Mouse (Mus musculus) bone marrow macrophage, adult 2 months (primary cell): ENCODE measurements around the gene Cask.

ENCODE experiments used
- CTCF ChIP-seq: IDR thresholded peaks from 2 replicates; pipeline ENCODE4 v1.5.1; 2012; ENCODE audit warnings: low read depth, mild to moderate bottlenecking, low read length, moderate library complexity
- POLR2A ChIP-seq: IDR thresholded peaks from 2 replicates; pipeline ENCODE4 v1.6.1; 2012; ENCODE audit warnings: mild to moderate bottlenecking, low read depth, low read length, borderline replicate concordance

DNA sequence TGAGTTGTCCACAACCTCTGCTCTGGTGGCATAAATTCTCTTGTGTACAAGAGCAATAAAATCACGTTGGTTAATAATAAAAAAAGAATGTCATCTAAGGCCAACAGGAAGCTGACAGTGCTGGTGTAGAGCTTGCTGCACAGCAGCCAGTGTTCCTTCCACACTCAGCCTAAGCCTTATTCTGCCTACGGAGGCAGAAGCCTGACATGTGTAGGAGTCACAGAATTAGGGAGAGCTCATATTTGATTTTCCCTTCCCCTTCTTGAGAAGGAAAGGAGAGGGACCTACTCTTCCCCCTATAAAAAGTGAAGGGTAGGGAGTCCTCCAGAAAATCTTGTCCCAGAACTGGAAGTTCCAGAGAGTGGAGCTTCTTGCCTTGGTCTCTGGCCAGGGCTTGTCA lies 276.9 kb downstream of the Cask start:
- TF ChIP-seq POLR2A (no peak), CTCF (no peak)
